Mouse (Mus musculus): Measurements from ENCODE around the gene Apoc3.

Gene Apoc3

DNA sequence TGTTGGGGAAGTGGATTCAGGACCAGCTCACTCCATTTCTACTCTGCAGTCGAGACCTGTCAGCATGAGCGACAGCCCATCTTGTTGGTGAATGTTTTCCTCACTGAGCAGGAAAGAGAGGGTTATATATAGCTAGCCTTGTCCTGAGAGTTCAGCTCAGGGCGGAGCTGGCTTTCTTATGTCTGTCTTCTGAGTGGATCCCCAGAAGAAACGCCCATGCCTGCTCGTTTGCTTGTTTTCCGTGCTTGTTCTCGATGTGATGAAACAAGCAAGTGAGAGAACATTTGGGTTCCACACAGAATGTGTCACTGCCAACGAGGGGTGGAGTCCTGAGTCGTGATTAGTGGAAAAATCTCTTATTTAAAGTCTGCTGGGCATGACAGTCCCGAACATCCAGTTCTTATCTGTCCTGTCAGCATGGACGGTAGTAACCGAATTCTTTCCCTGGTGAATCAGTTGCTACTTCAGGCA lies 38.7 kb downstream of the Apoc3 start:
- DNase-seq (ENCODE audit: extremely low read depth, low read depth), result no peak

DNA sequence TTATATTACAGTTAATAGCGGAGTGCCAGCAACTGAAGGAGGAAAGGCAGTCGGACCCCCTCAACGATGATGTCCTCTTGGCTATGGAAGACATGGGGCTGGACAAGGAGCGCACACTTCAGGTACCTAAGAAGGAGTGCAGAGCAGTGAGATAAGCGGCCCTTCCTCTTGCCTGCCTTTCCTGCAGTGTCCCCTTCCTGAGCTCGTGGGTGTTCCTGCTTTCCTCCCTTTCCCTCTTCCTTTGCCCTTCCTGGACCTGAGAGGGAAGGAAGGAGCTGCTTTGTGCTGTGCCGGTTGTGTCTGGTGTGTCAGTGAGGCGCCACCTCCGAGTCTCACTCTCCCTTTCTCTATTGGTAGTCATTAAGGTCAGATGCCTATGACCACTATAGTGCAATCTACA lies 40.6 kb downstream of the Apoc3 start:
- DNase-seq (ENCODE audit: extremely low read depth, low read depth), result no peak

DNA sequence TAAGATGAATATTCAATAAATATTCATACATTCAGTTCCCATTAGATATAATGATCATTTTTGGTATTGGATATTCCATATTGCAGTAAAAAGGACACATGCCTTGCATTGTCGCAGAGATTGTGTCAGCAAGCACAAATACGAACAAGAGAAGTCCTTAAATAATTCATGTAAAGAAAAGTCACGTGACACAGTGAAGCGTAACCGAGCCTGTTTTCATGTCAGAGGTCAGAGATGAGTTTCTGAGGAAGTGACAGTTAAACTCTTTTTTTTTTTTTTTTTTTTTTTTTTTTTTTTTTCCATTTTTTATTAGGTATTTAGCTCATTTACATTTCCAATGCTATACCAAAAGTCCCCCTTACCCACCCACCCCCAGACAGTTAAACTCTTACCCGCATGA lies 42.8 kb downstream of the Apoc3 start:
- no peak for DNase-seq (ENCODE audit: extremely low read depth, low read depth)

DNA sequence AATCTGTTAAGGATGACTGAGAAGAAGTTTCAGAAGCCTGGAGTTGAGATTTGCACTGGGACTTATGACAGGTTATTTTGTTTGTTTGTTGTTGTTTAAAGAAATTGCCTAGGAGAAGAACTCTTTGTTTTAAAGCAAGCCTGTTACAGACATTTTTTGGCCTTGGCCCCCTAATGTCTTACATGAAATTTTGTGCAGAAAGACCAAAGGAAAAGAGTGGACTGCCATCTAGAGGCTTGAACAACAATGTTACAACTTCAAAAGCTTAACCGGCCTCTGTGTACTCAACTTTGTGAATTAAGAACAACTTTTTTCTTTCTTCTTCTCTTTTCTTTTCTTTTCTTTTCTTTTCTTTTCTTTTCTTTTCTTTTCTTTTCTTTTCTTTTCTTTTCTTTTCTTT lies 43.8 kb downstream of the Apoc3 start:
- DNase-seq (ENCODE audit: extremely low read depth, low read depth), result no peak

DNA sequence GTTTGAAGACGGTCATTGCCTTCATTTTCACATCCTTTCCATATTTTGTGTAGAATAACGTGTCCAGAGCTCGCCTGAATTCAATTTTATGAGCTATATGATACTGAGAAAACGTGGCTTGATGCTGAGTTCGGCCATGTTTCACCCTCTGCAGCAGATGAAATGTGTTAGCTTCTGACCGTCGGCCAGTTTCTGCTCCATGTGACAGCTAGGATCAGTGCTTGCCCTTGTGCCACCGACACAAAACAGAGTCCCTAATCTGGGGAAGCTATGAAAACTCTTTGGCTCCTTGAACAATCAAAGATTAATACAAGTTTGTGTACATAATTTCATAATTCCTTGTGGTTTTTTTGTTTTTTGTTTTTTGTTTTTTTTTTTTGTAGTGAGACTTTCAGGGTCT lies 44.2 kb downstream of the Apoc3 start:
- no peak for DNase-seq (ENCODE audit: extremely low read depth, low read depth)

DNA sequence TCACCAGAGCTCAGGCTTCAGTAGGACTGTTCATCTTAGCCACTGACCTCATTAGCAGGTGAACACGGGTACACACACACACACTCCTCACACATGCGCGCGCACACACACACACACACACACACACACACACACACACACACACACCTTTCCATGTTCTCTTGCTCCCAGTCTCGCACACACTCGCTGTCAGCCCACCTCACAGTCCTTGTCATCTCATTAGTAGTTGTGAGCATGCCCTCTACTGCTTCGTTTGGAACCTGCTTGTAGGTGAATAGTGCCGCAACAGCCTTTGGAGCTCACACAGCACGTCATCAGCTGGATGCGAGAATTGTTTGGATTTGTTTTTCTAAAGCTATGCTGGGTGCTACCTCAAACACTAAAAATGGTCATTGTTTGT lies 46.1 kb downstream of the Apoc3 start:
- no peak for DNase-seq (ENCODE audit: extremely low read depth, low read depth)

DNA sequence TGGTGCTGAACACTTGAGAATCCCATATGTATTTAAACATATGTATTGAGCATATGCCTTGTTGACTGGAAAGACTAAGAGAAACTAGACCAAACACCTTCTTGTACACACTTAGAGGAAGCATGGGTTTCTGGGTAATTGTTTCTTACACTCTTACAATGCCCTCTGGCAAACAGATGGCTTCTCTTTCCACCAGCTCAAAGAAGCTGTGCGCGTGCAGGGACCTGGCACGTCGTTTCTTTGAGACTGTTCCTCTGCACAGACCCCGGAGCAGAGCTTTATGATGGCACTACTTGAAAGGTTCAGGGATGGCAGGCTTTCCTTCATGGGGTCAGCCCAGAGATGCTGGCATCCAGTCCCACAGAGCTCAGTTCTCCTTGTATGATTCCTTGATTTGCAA lies 46.5 kb downstream of the Apoc3 start:
- DNase-seq (ENCODE audit: extremely low read depth, low read depth), result no peak

DNA sequence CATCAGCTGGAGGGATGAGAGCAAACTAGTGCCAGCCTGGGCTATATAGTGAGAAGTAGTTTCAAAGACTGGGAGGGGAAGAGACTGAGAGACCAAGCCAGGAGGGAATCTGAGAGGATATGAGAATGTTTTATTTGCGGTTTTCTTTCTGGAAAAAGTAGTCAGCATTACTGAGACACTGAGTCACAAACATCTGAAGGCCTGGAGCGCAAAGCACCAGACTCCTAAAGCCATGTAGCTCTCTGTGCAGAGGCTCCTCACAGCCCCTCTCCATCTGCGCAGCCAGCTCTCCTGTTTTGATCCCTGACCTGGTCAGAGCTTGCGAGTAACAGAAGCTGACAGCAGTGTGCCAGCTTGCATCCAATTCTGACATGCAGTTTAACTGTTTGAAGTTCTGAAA lies 47.1 kb downstream of the Apoc3 start:
- DNase-seq (ENCODE audit: extremely low read depth, low read depth), result no peak

DNA sequence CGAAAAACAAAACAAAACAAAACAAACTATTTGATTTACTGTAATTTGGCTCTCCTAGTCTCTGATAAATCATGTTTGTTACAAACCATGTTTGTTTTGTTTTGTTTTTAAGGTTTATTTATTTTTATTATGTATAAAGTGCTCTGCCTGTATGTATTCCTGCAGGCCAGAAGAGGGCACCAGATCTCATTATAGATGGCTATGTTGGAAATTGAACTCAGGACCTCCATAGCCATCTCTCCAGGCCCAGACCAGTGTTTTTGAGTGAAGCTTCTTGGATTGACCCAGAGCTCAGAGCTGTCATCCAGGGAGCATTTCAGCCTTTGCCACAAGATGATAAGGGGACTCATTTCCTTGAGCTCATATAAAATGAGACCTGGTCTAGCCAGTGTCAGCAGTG lies 49.0 kb downstream of the Apoc3 start:
- DNase-seq (ENCODE audit: extremely low read depth, low read depth), result no peak

DNA sequence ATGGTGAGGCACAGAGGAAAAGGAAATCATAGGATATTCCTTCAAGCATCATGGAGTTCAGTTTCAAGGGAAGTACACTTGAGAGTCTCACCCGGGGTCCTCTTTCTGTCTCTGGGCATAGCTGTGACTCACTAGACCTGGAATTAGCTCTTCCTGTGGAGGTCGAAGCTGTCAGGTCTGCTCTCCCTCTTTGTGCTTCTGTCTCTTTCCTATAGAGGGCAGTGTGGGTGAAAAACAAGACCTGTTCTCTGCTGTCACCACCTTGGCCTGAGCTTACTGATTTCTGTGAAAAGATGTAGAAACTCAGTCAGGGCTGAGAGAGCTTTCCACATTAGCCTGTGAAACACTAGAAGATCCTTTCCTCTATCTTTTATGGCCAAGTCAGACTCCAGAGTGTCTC lies 50.2 kb downstream of the Apoc3 start:
- peak; percentile 36 for DNase-seq (ENCODE audit: extremely low read depth, low read depth)

DNA sequence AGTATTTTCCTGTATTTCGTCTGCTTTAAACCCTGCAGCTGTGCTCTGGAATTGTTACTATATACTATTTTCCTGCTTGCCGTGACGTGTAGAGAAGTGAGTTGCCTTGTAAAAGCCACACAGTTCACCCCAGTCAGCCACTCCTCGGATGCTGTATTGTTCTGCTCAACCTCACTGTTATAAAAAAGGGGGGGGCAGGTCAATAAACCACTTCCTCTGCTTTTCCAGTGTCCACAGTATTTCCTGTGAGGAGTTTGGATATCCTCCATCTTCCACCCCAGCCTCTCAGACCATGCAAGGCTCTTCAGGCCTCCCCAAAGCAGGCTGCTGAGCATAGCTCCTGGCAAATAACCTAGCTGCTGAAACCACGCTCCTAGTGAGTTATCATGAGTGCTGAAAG lies 50.9 kb downstream of the Apoc3 start:
- no peak for DNase-seq (ENCODE audit: extremely low read depth, low read depth)
